Mouse (Mus musculus) intestine, embryonic 14.5 days (tissue): ENCODE measurements at regions not wholly inside any gene's neighbourhood (a gene's known extent, or its start where the extent isn't known, plus 50 kb on each side); places are given as distances from the start of the nearest gene placed in this dataset. TPM values are rescaled to one million over a fixed set of nuclear protein-coding genes. Genes with fewer than 3 reads are reported as not detected.

ENCODE experiments used
- ATAC-seq: fragments of 200-750 bp; cut with Nextera tagmentation; replicated peaks from 2 replicates; pipeline ENCODE4 v1.8.0; 2017; ENCODE audit warnings: low read depth, moderate number of reproducible peaks, moderate TSS enrichment, moderate library complexity; ENCODE audit not compliant: low FRiP score, low TSS enrichment
- DNase-seq: peaks from one replicate; pipeline ENCODE4 v3.0.0-alpha.2; 2018; ENCODE audit warnings: low spot score
- H3K27ac ChIP-seq: fragments of 300-500 bp; sonication (generic); 2 replicates; pipeline ENCODE4 v1.5.1; 2014; ENCODE audit warnings: low read depth, mild to moderate bottlenecking, control low read depth
- H3K27me3 ChIP-seq: fragments of 300-500 bp; sonication (generic); replicated peaks from 2 replicates; pipeline ENCODE4 v1.6.1; 2014; ENCODE audit warnings: low read length, control low read depth; ENCODE audit not compliant: control insufficient read depth, insufficient read depth
- H3K36me3 ChIP-seq: fragments of 300-500 bp; sonication (generic); 2 replicates; pipeline ENCODE4 v1.6.1; 2014; ENCODE audit warnings: low read length, control low read depth; ENCODE audit not compliant: control insufficient read depth, insufficient read depth
- H3K4me1 ChIP-seq: fragments of 300-500 bp; sonication (generic); replicated peaks from 2 replicates; pipeline ENCODE4 v1.6.1; 2014; ENCODE audit warnings: low read length, control low read depth, mixed read lengths; ENCODE audit not compliant: control insufficient read depth, insufficient read depth
- H3K4me2 ChIP-seq: fragments of 300-500 bp; sonication (generic); 2 replicates; pipeline ENCODE4 v1.6.1; 2014; ENCODE audit warnings: low read length
- H3K4me3 ChIP-seq: fragments of 300-500 bp; sonication (generic); 2 replicates; pipeline ENCODE4 v1.5.1; 2014; ENCODE audit warnings: low read depth, low read length, control low read depth, mixed read lengths
- H3K9ac ChIP-seq: fragments of 300-500 bp; sonication (generic); 2 replicates; pipeline ENCODE4 v1.6.1; 2014; ENCODE audit warnings: mild to moderate bottlenecking, low read length
- H3K9me3 ChIP-seq: fragments of 300-500 bp; sonication (generic); 2 replicates; pipeline ENCODE4 v1.6.1; 2016; ENCODE audit warnings: low read length, control low read depth; ENCODE audit not compliant: control insufficient read depth
- WGBS: fragments of 180-500 bp; shearing (Covaris S2); extraction: QIAGEN DNeasy Blood & Tissue Kit; methylation state at CpG from one replicate; pipeline ENCODE4 v1.1.7; 2014; 5-methylcytosine and 5-hydroxymethylcytosine counted together
- microRNA-seq: library from miRNA; unstranded; fragments of <30 nt; microRNA quantifications from one replicate; pipeline ENCODE4, GENCODE M21; 2016

GRCm38 (mm10) chr13:69426117-69426516, 107.4 kb upstream of the Nsun2 start:
- Histone ChIP-seq H3K4me2 (no peak overlapping the region), H3K36me3 (no peaks in the 10 kb centered on the region), H3K4me1 (no peaks in the 10 kb centered on the region), H3K4me3 (no peak overlapping the region), H3K27me3 (no peaks in the 10 kb centered on the region), H3K9ac (no peak overlapping the region), H3K9me3 (no peaks in the 10 kb centered on the region), H3K27ac (no peak overlapping the region)
- WGBS, result 16% methylated on average over 6 of the region's 6 CpGs
- no peak for ATAC-seq
- no peak for DNase-seq

- Histone ChIP-seq H3K27ac (0 out of 2 replicates have a peak overlapping the region, but pooled peaks have one; percentile 1), H3K9ac (no peak overlapping the region), H3K4me3 (no peak overlapping the region), H3K4me1 (no peaks in the 10 kb centered on the region), H3K4me2 (no peak overlapping the region), H3K36me3 (no peaks in the 10 kb centered on the region), H3K27me3 (no peaks in the 10 kb centered on the region), H3K9me3 (no peaks in the 10 kb centered on the region)
- no peak for DNase-seq
- no peak for ATAC-seq
- 30% methylated on average over 5 of the region's 5 CpGs for WGBS
Observed at GRCm38 (mm10) chr13:69429596-69429995, 104.0 kb upstream of the Nsun2 start.

- H3K4me2 ChIP-seq, result no peak overlapping the region
- no peaks in the 10 kb centered on the region for H3K36me3 ChIP-seq
- no peaks in the 10 kb centered on the region for H3K27me3 ChIP-seq
- no peaks in the 10 kb centered on the region for H3K4me1 ChIP-seq
- no peak overlapping the region for H3K4me3 ChIP-seq
- DNase-seq (no peak), ATAC-seq (no peak)
- H3K9me3 ChIP-seq, result no peaks in the 10 kb centered on the region
- H3K9ac ChIP-seq, result no peak overlapping the region
- 60% methylated on average over 8 of the region's 8 CpGs for WGBS
- H3K27ac ChIP-seq, result no peak overlapping the region
Observed at GRCm38 (mm10) chr13:69433461-69434323, 99.9 kb upstream of the Nsun2 start.

GRCm38 (mm10) chr13:69439486-69439885, 94.1 kb upstream of the Nsun2 start:
- no peak overlapping the region for H3K9ac ChIP-seq
- H3K27me3 ChIP-seq, result no peaks in the 10 kb centered on the region
- no peak overlapping the region for H3K27ac ChIP-seq
- no peaks in the 10 kb centered on the region for H3K4me1 ChIP-seq
- H3K9me3 ChIP-seq, result no peaks in the 10 kb centered on the region
- H3K4me2 ChIP-seq, result no peak overlapping the region
- no peak overlapping the region for H3K4me3 ChIP-seq
- ATAC-seq (no peak), DNase-seq (no peak)
- H3K36me3 ChIP-seq, result no peaks in the 10 kb centered on the region
- WGBS, result 84% methylated on average over 9 of the region's 9 CpGs

- H3K9me3 ChIP-seq, result no peaks in the 10 kb centered on the region
- H3K27me3 ChIP-seq, result no peaks in the 10 kb centered on the region
- no peak overlapping the region for H3K9ac ChIP-seq
- DNase-seq (peak; percentile 23), ATAC-seq (no peak)
- no peaks in the 10 kb centered on the region for H3K36me3 ChIP-seq
- no peak overlapping the region for H3K4me3 ChIP-seq
- WGBS, result 56% methylated on average over 1 of the region's 1 CpGs
- H3K27ac ChIP-seq, result no peak overlapping the region
- H3K4me2 ChIP-seq, result no peak overlapping the region
- no peaks in the 10 kb centered on the region for H3K4me1 ChIP-seq
Observed at GRCm38 (mm10) chr13:69441798-69442197, 91.7 kb upstream of the Nsun2 start.

GRCm38 (mm10) chr13:69445611-69446010, 87.9 kb upstream of the Nsun2 start:
- no peaks in the 10 kb centered on the region for H3K36me3 ChIP-seq
- H3K4me3 ChIP-seq, result no peak overlapping the region
- H3K4me1 ChIP-seq, result no peaks in the 10 kb centered on the region
- no peak overlapping the region for H3K27ac ChIP-seq
- no peaks in the 10 kb centered on the region for H3K27me3 ChIP-seq
- ATAC-seq (no peak), DNase-seq (no peak)
- no peak overlapping the region for H3K4me2 ChIP-seq
- H3K9me3 ChIP-seq, result no peaks in the 10 kb centered on the region
- no peak overlapping the region for H3K9ac ChIP-seq
- WGBS, result 79% methylated on average over 4 of the region's 4 CpGs

Small RNA genes in the stretch of these regions (microRNA-seq; reads per million reads assigned to microRNA genes)
- not detected for gene Gm44375
